Mouse (Mus musculus) heart, adult 8-10 months (tissue): ENCODE data around the gene Atxn1. TPM values are rescaled to one million over a fixed set of nuclear protein-coding genes. Genes with fewer than 3 reads are reported as not detected.

ENCODE experiments used
- DNase-seq: peaks from one replicate; pipeline ENCODE4 v3.0.0; 2022; ENCODE audit warnings: low spot score
- total RNA-seq, 4 experiments: library from RNA; stranded (reverse); gene quantifications; 2 replicates each; pipeline ENCODE4 v1.2.4; 2022

Gene Atxn1
- total RNA-seq, 4 experiments from 2014 or later, result 33.5 to 37.8 (median 35.8) TPM

DNA sequence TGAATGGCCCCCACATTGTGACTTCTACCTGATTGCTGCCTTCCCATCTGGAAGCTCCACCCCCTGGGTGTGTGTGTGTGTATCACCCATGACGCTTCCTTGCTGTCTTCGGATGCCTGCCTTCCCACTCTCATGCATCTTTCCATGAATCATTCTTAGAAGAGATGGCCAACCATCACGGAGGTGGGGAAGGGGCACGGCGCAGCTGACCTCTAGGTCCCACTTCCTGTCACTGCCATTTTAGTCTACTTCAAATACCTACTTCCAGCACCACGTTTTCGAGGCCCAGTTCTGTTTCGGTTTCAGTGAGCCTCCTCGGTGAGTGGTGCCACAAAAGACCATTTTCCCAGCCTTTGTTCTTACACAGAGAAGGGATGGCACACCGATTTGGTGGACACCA, 99.2 kb downstream of the Atxn1 start:
- no peak for DNase-seq

DNA sequence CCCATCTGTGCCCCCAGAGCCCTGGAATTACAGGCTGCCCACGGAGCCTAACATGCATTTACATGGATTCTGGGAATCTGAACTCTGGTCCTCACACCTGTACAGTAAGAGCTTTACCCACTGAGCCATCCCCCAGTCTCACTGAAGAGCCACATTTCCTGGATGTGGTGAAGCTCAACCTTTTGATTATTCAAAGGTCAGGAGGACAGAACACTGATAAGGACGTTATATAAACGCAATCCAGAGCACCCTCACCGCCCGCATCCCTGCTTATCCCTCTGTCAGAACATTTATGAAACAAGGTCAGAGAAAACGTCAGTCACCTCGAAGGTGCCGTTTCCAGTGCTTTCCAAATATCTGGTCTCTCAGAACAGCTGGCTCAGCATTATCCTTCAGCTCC, 101.0 kb downstream of the Atxn1 start:
- no peak for DNase-seq

DNA sequence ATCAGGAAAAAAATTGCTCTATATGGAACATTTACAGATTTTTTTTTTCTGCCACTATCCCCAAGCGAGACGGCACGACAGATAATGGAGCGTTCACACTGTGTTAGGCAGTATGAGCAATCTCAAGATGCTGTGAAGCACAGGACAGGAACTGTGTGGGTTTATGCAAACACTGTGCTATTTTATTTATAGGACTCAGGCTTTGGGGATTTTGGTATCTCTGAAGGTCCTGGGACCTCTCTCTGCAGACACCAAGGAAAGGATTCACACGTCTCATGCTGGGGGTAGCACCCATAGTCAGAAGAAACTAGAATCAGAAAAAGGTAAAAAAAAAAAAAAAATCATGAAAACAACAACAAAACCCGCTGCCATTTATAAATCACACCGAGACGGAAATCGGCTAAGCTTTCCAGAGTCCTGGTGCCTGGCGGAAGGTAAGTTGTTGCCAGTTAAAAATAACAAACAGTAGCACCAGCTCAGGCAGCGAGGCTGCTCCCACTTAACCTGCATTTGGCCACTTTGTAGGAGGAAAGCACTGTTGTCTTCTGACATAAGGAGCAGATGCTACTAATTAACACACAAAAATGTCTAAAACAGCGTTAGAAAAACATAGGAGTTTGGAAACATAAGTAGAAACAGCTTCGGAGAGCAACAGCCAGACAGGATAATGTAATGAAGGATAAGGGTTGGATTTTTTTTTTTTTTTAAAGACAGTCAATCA, 102.8 kb downstream of the Atxn1 start:
- DNase-seq, result no peak

DNA sequence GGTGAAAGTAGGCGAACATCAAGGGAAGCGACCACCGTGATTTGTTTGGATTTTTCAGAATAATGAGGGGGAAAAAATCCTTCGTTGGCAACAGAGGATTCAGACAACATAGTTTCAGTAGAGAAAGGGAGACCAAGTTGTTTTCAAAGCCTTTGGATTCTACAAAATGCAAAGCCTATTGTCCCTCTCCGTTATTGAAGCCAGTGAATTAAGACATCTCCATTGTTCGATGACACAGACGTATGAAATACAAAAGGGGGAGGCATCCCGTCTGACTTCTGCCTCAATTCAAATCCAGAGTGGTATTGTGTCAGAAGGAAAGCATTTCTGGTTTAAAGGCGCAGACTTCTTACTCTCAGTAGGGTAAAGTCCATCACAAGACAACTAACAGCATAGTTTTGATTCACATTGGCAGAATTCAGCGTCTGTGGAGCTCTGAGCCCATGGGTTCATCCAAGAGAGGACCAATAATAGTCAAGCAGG, 103.7 kb downstream of the Atxn1 start:
- DNase-seq, result no peak

DNA sequence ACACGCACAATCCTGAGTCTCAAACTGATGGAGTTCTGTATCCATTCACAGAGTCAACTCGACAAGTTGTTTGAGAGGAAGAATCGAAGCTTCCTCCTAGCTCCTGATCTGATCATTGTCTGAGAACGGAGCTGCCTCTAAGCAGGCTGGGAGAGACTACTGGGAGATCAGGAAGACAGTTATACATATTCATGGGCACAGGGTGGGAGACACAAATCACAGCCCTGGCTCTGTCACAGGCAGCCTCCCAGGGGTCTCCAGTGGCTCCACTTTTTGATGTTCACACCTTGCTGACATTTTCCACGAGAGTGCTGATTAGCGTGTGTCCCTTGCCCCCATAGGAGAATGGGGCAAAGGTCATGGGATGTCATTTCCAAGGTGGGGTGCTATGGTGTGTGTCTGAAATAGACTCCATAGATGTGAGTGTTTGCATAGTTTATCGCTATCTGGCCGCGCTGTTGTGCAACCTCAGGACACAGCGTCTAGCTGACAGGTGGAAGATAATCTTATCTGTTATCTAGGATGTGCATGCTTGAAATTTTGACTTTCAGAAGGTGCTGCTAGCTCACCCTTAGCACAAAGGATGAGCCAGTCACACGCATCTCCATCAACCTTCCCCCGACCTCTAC, 105.6 kb downstream of the Atxn1 start:
- no peak for DNase-seq

DNA sequence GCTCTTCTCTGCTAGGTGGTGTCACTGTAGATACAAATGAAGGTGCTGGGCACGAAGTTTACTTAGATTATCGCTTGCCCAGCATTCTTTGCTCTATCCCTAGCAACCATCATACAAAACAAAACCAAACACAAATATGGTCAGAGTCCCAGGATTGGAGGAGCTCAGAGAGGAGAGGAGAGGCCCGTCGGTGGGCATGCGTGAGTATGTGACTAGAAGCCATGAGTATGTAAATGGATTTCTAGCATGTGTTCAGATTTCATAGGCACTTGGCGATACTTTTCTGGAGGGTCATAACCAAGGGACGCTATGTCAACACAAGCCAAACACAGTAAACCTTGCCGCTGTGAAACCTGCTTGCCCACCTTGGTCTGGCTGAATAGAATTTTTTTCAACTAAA, 107.4 kb downstream of the Atxn1 start:
- DNase-seq, result no peak

DNA sequence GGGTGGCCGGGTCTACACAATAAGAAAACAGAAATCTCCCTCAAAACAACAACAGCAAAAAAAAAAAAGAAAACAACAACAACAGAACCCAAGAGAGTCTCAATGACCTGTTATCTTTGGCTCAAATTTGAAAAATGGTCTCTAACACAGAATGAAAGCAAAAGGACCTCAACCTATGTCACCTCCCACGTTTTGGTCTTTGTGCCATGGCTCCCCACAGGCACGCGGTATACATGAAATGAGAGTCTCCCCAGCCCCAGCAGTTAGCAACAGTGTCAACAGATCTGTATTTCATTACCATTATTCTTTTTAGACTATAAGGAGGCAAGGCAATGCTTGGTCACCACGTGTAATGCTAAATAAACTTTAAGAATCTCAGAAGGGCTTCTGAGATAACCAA, 110.3 kb downstream of the Atxn1 start:
- DNase-seq, result no peak

DNA sequence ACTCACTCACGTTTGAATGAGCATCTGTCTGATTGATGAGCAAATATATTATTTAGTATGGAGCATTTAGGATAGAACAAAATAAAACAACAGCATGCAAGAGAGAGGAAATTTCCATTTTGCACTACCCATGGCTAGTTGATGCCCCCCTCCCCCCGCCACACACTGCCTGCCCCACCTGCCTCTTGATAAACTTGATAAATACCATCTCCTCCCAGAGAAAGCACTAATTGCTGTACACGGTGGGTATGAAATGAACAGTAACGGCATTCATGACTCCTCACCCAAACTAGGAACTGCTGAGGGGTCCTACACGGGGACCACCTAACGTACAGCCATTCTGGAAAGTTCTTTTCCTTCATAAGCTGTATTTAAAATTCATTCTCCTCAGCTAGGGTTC, 111.1 kb downstream of the Atxn1 start:
- DNase-seq, result no peak

DNA sequence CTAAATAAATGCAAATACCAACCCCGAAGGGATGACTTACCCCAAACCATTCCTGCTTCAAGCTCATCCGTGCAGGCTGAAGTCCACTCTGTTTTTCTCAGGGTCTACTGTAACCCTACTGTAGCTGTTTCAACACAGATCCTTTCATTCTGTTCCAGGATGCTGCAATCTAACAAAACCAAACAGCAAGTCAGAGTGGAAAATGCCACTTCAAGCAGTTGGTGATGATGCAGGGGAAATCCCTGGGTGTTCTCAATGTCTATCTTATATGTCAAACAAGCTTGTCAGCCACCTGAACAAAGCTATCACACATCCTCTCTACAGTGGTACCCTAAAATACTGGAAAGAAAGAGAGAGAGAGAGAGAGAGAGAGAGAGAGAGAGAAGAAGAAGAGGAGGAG, 112.5 kb downstream of the Atxn1 start:
- DNase-seq, result no peak

DNA sequence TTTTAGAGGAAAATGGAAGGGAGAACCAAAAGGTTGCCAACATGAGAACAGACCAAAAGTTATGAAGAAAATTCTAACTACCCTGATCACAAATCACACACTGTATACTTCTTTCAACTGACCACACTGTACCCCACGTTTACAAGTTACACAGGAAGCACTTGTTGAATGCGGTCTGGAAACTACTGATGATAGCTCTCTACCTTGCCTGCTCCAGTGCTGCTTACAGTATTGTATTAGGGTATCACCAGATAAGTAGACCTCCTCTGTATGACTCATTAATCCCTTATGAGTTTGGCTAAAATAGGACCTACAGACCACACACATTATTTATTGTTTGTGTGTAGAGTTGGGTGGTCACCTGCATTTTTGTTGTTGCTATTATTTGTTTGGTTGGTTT, 113.1 kb downstream of the Atxn1 start:
- no peak for DNase-seq

DNA sequence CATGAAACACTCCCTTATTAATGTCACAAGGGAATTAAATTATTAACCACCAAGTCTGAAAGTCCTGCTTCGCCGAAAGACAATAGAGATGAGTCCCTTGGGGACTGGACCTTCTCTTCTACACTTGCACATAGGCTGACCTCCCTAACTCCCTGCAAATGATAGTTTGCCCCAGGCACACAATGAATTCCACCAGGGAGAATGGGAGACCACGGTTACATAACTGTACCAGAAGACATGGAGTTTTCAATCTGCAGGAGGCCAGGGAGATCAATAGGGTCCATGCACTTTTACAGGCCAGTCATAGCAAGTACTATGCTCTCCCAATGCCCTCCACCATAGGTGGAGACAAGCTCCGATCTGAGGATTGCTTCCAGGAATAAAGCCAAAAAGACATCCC, 113.7 kb downstream of the Atxn1 start:
- no peak for DNase-seq

DNA sequence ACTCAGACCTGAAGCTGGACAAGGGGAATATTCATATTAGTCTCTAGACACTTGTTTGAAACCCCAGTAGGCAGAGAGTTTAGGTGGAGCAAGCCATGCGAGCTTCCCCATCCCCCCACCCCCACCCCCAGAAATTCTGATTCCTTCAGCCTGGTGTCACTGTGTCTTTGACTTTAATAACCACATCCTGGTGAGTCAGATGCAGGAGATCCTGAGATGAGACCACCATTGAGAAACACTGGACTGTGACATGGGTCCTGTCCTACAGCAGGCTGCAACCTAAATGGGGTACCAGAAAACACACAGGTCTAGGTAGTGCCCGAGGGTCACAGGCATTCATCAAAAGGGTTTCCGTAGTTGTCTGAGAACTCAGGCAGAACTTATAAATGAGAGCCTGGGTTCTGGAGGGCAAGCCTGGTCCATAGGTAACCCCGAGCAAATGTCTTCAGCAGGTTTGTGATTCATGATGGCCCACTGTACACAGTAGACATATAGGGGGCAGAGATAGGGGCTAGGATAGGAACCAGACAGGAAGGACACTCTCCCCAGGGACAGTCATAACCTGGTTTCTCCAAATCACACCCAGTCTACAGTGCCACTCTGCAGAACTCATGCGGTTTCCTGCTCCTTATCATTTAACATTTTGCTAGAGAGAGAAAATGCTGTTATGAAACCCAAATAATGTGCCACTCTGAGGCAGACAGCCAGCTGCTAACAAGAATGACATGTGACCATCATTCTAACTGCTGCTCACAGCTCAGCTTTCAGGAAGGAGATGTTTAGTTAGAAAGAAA, 114.4 kb downstream of the Atxn1 start:
- no peak for DNase-seq

DNA sequence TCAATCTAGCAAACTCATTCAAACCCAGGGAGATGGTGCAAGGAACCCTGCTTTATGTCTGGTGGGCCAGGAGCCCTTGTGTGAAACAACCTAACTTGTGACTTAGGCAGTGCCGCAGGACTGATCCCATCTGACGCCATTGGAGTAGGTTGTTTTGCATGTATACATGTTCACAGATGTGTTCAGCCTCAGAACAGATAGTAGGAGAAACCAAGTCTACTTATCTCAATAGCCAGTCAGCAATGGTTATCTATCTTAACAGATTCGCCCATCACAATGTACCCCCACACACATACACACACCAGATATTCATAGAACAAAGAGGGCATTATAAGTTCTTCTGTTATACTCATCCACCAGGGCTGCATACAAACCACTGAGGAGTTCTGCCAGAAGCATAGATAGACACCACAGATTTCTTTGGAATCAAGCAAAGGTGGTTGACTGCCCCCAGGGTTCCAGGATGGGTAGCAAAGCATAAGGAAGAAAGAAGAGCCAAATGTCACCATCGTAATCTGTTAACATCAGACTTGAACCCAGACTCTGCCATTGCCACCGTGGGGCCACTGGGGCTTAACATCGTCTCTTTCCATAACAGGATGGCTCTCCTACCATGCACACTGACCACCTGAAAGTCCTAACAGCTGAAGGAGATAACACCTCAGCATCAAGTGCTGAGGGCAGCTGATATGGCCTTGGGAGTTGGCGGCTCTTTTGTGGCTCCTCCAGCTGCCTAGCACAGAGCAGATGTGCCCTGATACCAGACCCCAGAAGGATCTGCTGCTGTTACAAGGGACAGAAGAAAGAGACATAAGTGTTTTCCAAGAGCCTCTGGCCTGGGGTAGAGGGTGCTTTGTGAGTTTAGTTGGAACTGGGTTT, 115.4 kb downstream of the Atxn1 start:
- DNase-seq, result no peak

DNA sequence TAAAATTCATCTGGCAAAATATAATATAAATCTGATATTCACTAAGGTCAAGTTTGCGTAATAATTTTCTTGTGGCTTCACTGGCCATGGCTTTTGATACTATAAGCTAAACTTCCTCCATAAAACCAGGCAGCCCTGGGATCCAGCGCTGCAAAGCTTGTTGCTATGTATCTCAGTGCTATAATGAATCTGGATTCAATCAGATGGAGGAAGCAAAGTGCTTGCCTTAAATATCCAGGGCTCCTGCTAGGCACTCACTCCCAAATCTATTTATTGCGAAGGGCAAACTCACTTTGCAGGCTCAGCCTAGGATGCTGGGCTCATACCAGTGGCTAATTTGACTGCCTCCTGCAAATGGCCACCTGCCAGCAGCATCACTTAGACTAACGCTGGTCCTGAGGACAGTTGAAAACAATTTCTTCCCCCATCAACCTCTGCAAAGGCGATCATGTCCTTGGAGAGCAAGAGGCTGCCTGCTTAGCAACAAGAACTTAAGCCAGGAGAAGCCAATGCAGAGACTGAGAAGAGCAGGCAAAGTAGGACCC, 122.2 kb downstream of the Atxn1 start:
- DNase-seq, result no peak

DNA sequence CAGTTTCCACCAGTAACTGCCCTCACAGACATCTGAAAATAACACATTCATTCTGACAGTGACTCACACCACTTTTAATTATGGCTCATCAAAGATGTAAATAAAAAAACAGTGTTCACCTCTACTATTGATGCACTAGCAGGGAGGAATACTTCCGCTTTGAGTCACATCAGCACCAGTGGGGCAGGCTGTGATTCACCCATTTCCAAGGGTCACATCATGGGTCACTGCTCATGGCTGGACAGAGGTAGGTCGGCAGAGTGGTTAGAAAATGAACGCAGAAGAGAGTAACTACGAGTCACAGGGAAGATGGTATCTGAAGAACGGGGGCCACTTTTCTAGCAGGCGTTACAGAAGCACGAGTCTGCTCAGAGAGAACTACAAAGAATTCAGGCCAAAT, 124.9 kb downstream of the Atxn1 start:
- no peak for DNase-seq

DNA sequence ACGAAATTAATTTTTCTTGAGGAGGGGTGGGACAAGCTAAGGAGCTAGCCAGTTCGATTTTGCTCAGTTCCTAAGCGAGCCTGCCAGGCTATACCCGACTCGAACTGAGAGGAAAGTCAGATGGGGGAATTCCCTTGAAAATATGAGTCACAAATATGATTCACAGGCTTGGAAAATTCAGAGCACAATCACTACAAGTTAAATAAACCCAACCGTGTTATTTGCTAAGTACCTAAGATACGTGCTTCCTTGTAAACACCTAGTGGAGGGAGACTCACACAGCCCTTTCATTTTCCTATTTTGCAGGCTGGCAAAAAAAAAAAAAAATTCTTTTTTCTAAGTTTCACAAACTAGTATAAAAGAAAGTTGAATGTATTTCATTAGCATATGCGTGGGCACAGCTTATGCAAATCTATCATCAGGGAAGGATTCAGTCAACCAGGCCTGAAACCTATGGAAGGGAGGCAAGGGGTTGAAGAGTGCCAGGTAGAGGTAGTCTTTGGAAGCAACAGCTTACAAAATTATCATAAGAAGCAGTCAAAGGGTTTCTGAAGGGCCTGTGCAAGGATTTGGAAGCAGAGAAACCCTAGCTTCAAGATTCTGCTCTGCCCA, 127.1 kb downstream of the Atxn1 start:
- DNase-seq, result no peak

DNA sequence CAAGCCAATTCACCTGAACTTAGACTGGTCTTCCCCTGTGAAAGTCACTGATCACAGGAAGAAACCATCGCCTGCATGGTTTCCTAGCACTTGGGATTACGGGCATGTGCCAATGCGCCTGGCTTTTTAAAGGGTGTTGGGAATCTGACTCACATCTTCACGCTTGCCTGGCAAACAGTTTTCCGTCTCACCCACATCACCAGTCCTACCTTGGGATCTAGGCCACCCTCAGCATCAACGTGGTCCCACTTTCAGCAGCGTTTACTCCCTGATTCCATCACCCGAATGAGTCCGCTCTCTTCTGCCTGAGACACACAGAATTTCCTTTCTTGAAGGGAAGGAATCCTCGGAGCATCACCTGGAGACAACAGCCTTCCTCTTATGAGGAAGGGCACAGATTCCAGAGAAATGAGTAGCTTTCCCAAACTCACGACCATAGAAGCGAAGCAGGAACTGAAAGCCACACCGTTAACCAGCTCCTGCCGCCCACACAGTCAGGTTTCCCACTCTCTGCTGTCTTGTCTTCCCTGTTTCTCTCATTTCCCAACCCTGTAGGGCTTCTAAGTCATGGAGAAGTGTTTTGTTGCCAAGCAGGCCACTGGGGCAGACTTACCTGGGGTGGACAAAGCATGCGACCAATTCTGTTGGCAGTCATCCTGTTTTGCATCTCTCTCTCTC, 128.3 kb downstream of the Atxn1 start:
- DNase-seq, result no peak

DNA sequence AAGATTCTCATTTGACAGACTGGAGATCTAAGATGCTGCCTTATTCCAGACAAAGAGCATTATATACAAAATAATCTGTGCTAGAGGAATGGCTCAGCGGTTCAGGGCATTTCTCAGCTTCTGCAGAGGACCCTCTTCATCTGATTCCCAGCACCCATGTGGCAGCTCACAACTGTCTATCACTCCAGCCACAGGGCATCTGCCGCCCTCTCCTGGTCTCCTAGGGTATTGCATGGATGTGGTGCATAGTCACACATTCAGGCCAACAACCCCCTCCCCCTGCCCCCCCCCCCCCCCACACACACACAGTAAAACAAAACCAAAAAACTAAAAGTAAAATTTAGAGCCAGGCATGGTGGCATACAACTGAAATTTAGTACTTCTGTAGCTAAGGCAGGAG, 130.5 kb downstream of the Atxn1 start:
- no peak for DNase-seq

DNA sequence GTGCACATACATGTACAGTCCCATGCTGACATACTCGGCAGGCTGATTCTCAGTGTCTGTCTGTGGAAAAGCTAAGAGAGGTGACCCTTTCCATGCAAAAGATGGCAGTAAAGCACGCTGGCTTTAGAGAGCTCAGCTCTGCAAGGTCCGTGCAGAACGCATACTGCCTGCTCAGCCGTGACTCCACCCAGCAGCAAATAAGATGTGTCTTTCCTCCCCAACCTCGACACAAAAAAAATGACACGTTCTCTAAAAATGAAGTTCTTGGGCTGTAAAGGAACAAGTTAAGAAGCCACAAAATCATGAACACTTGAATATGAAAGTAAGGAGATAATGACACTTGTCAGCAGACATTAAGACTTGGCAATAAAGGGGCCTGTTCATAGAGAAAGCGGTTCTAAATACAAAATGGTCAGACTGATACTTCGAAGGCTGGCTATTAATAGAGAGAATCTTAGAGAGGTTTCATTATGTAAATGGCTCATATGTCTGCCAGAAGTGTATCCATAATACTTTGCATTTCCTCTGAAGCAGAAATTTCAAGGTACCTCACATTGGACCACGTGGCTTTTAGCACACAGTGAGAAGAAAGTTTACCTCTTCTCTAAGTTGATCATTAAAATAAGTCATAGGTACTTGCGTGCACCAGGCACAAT, 132.0 kb downstream of the Atxn1 start:
- no peak for DNase-seq
